Comparison of ENCODE assay signal across 11 mouse cellular contexts in genomic region chr14:25508757-25509139, GRCm38 (mm10). TPM values are rescaled to one million over a fixed set of nuclear protein-coding genes. Genes with fewer than 3 reads are reported as not detected.
A peak's percentile ranks its signal among the peaks of the same experiment; 100 is the strongest.
DNase-seq lines count a peak whose midpoint lies in the region; ATAC-seq and TF ChIP-seq lines count a peak whose summit lies in the region.
"Had no signal": no experiment of that assay in that cellular context is flagged by ENCODE, and none has a peak within 500 bp of the region (broad histone marks: within the 10 kb centered on the region; RNA-seq: fewer than 3 reads in every experiment).

No protein-coding gene starts in this region.

- H3K9ac ChIP-seq in heart, postnatal 0 days (replicated peaks; ENCODE audit: low read depth, low read length): no peak overlapping the region
- no peak overlapping the region for H3K9ac ChIP-seq in liver, embryonic 11.5 days (ENCODE audit: low read depth, low read length)
- H3K9ac ChIP-seq in lung, postnatal 0 days (replicated peaks; ENCODE audit: low read depth): no peak overlapping the region

- H3K4me3 ChIP-seq in heart, embryonic 10.5 days: no peak overlapping the region
- H3K4me3 ChIP-seq in heart, postnatal 0 days (ENCODE audit: low read depth, low read length): no peak overlapping the region
- no peak overlapping the region for H3K4me3 ChIP-seq in liver, embryonic 11.5 days (ENCODE audit: low read depth, low read length)
- no peak overlapping the region for H3K4me3 ChIP-seq in lung, postnatal 0 days (ENCODE audit: low read depth, low read length)

- H3K4me1 ChIP-seq in heart, embryonic 10.5 days: peaks cover 100% of the 10 kb centered on the region
- peaks cover 73% of the 10 kb centered on the region for H3K4me1 ChIP-seq in heart, postnatal 0 days (ENCODE audit: control insufficient read depth, insufficient read depth)
- peaks cover 66% of the 10 kb centered on the region for H3K4me1 ChIP-seq in liver, embryonic 11.5 days (replicated peaks; ENCODE audit: control insufficient read depth, insufficient read depth, low read length)
- H3K4me1 ChIP-seq in lung, postnatal 0 days (ENCODE audit: insufficient read depth, low read depth, low read length): peaks cover 32% of the 10 kb centered on the region

- TF ChIP-seq EP300 in heart, postnatal 0 days (IDR thresholded peaks at IDR 0.05; ENCODE audit: low read depth): no peak
- TF ChIP-seq EP300 in lung, postnatal 0 days (IDR thresholded peaks at IDR 0.05): no peak

- DNase-seq in gastrocnemius, postnatal 25 days: peak; percentile 79
- DNase-seq in gastrocnemius, postnatal 36 days: no peak
- peak; percentile 82 for DNase-seq in heart, embryonic 10.5 days (ENCODE audit: low spot score)
- DNase-seq in heart, postnatal 0 days (ENCODE audit: low spot score): peak; percentile 57
- no peak for DNase-seq in liver, embryonic 11.5 days (ENCODE audit: low spot score)
- DNase-seq in spleen, postnatal 14 days (ENCODE audit: low spot score in 2 of 2): no peak
- DNase-seq in lung, postnatal 0 days (ENCODE audit: low spot score): no peak
- DNase-seq in embryo, embryonic 11 days: no peak
- DNase-seq: right cerebral cortex, postnatal 25 days had no signal

- peak overlapping the region; percentile 71 for H3K27ac ChIP-seq in heart, embryonic 10.5 days
- H3K27ac ChIP-seq in heart, postnatal 0 days (ENCODE audit: low read depth): peak overlapping the region; percentile 74
- peak overlapping the region; percentile 13; the same call in 1 of the 2 replicates for H3K27ac ChIP-seq in liver, embryonic 11.5 days (ENCODE audit: low read depth, low read length)
- H3K27ac ChIP-seq in lung, postnatal 0 days (ENCODE audit: low read length): no peak overlapping the region

- 44% methylated on average over 5 of the region's 5 CpGs for WGBS in heart, embryonic 10.5 days
- WGBS in heart, postnatal 0 days: 38% methylated on average over 5 of the region's 5 CpGs
- 69% methylated on average over 5 of the region's 5 CpGs for WGBS in liver, embryonic 11.5 days
- 95% methylated on average over 5 of the region's 5 CpGs for WGBS in lung, postnatal 0 days

- H3K27me3 ChIP-seq in heart, embryonic 10.5 days (ENCODE audit: insufficient read depth, poor library complexity, severe bottlenecking): no peaks in the 10 kb centered on the region
- no peaks in the 10 kb centered on the region for H3K27me3 ChIP-seq in heart, postnatal 0 days (ENCODE audit: control insufficient read depth, insufficient read depth, low read length)
- H3K27me3 ChIP-seq in liver, embryonic 11.5 days (replicated peaks; ENCODE audit: control insufficient read depth, insufficient read depth, low read length): no peaks in the 10 kb centered on the region
- H3K27me3 ChIP-seq in lung, postnatal 0 days (replicated peaks; ENCODE audit: insufficient read depth, low read length): no peaks in the 10 kb centered on the region
- H3K27me3 ChIP-seq: CH12.LX had no signal

- peaks cover 54% of the 10 kb centered on the region for H3K36me3 ChIP-seq in heart, embryonic 10.5 days
- H3K36me3 ChIP-seq in heart, postnatal 0 days (replicated peaks; ENCODE audit: control insufficient read depth, insufficient read depth, low read length): peaks cover 13% of the 10 kb centered on the region
- H3K36me3 ChIP-seq in liver, embryonic 11.5 days (ENCODE audit: control insufficient read depth, insufficient read depth, low read length): peaks cover 8% of the 10 kb centered on the region; the same call in 1 of the 2 replicates
- H3K36me3 ChIP-seq in lung, postnatal 0 days (ENCODE audit: insufficient read depth, low read length): peaks cover 4% of the 10 kb centered on the region; the same call in 1 of the 2 replicates

- intact Hi-C loops in gastrocnemius, postnatal 36 days (cut with DNase I): no loop called here

- H3K4me2 ChIP-seq in heart, postnatal 0 days (ENCODE audit: low read depth, low read length): no peak overlapping the region
- no peak overlapping the region for H3K4me2 ChIP-seq in liver, embryonic 11.5 days
- H3K4me2 ChIP-seq in lung, postnatal 0 days (replicated peaks; ENCODE audit: low read depth, low read length): no peak overlapping the region

- peak; percentile 55 for ATAC-seq in heart, postnatal 0 days (ENCODE audit: insufficient read depth, low read depth)
- ATAC-seq in liver, embryonic 11.5 days (replicated peaks; ENCODE audit: low FRiP score): no peak
- ATAC-seq in lung, postnatal 0 days: no peak
- ATAC-seq: inflammation-experienced regulatory T-cells, adult 6 months had no signal

- H3K9me3 ChIP-seq in heart, embryonic 10.5 days: no peaks in the 10 kb centered on the region
- H3K9me3 ChIP-seq in heart, postnatal 0 days (replicated peaks; ENCODE audit: control insufficient read depth, low read length): no peaks in the 10 kb centered on the region
- no peaks in the 10 kb centered on the region for H3K9me3 ChIP-seq in liver, embryonic 11.5 days (ENCODE audit: control insufficient read depth, low read length)
- no peaks in the 10 kb centered on the region for H3K9me3 ChIP-seq in lung, postnatal 0 days (ENCODE audit: low read length)

- TF ChIP-seq CTCF in heart, postnatal 0 days (IDR thresholded peaks at IDR 0.05; ENCODE audit: low read depth): no peak
- TF ChIP-seq CTCF in lung, postnatal 0 days (IDR thresholded peaks at IDR 0.05): no peak

RNA-seq across cellular contexts. Expression of gene Zmiz1, which starts 49.8 kb away (rescaled TPM):
- 10 to 100 TPM; 26.4 to 29.8 TPM for total RNA-seq in gastrocnemius, postnatal 25 days (2021)
- total RNA-seq in gastrocnemius, postnatal 36 days (2021): 10 to 100 TPM; 24.3 to 27.2 TPM
- 38.1 and 45.8 TPM in 2 replicates for polyA plus RNA-seq in heart, embryonic 10.5 days (2016; fragmentation: Nextera tagmentation; extraction: Ambion mirVana)
- 41.0 and 47.8 TPM in 2 replicates for total RNA-seq in heart, postnatal 0 days (2014; rRNA removed; ENCODE audit: low replicate concordance)
- 12.4 and 13.8 TPM in 2 replicates for polyA plus RNA-seq in heart, postnatal 0 days (2015; fragmentation: Nextera tagmentation; extraction: Ambion mirVana)
- polyA plus RNA-seq in liver, embryonic 11.5 days (2014; fragmentation: Nextera tagmentation; extraction: Ambion mirVana): 27.5 and 31.0 TPM in 2 replicates
- polyA plus RNA-seq in lung, postnatal 0 days (2015; fragmentation: Nextera tagmentation; extraction: Ambion mirVana): 18.0 and 20.2 TPM in 2 replicates

Comparison
In these comparisons a context has a peak if more than half of its experiments do, and no peak if none do; other contexts are left out.
1. DNase-seq: peak in gastrocnemius, postnatal 25 days (single experiment), heart, embryonic 10.5 days (single experiment) and heart, postnatal 0 days (single experiment); none in gastrocnemius, postnatal 36 days (0 of 2), liver, embryonic 11.5 days (single experiment), spleen, postnatal 14 days (0 of 2), lung, postnatal 0 days (single experiment) and embryo, embryonic 11 days (single experiment).